Mouse (Mus musculus) liver, postnatal 0 days (tissue): Measurements from ENCODE around the gene Fgf11. TPM values are rescaled to one million over a fixed set of nuclear protein-coding genes. Genes with fewer than 3 reads are reported as not detected.
A peak's percentile ranks its signal among the peaks of the same experiment; 100 is the strongest.

Experiments used
- ATAC-seq: fragments of 200-750 bp; cut with Nextera tagmentation; 2 replicates; pipeline ENCODE4 v1.8.0; 2017; ENCODE audit warnings: mild to moderate bottlenecking, moderate library complexity
- DNase-seq: peaks from one replicate; pipeline ENCODE4 v3.0.0-alpha.2; 2016
- H3K27ac ChIP-seq: fragments of 300-500 bp; sonication (generic); 2 replicates; pipeline ENCODE4 v1.5.1; 2014; ENCODE audit warnings: antibody characterized with exemption, moderate library complexity, mild to moderate bottlenecking, low read depth
- H3K27me3 ChIP-seq: fragments of 300-500 bp; sonication (generic); 2 replicates; pipeline ENCODE4 v1.6.1; 2014; ENCODE audit warnings: low read length, control low read depth, mixed read lengths; ENCODE audit not compliant: insufficient read depth
- H3K36me3 ChIP-seq: fragments of 300-500 bp; sonication (generic); replicated peaks from 2 replicates; pipeline ENCODE4 v1.6.1; 2014; ENCODE audit warnings: mild to moderate bottlenecking, control low read depth, low read length, moderate library complexity, mixed read lengths; ENCODE audit not compliant: insufficient read depth
- H3K4me1 ChIP-seq: fragments of 300-500 bp; sonication (generic); 2 replicates; pipeline ENCODE4 v1.6.1; 2014; ENCODE audit warnings: antibody characterized with exemption, mild to moderate bottlenecking, control low read depth; ENCODE audit not compliant: insufficient read depth
- H3K4me2 ChIP-seq: fragments of 300-500 bp; sonication (generic); 2 replicates; pipeline ENCODE4 v1.6.1; 2014; ENCODE audit warnings: low read depth, mild to moderate bottlenecking, low read length, moderate library complexity, mixed read lengths
- H3K4me3 ChIP-seq: fragments of 300-500 bp; sonication (generic); 2 replicates; pipeline ENCODE4 v1.5.1; 2014; ENCODE audit warnings: low read depth, low read length
- H3K9ac ChIP-seq: fragments of 300-500 bp; sonication (generic); replicated peaks from 2 replicates; pipeline ENCODE4 v1.6.1; 2014; ENCODE audit warnings: mild to moderate bottlenecking, moderate library complexity
- H3K9me3 ChIP-seq: fragments of 300-500 bp; sonication (generic); 2 replicates; pipeline ENCODE4 v1.6.1; 2016; ENCODE audit warnings: mild to moderate bottlenecking, control low read depth, low read length, mixed read lengths
- CTCF ChIP-seq: sonication (generic); IDR thresholded peaks from 2 replicates; pipeline ENCODE4 v1.5.1; 2016; ENCODE audit warnings: antibody characterized with exemption, low read depth
- EP300 ChIP-seq: IDR thresholded peaks from 2 replicates; pipeline ENCODE4 v1.6.1; 2016; ENCODE audit warnings: antibody characterized with exemption, low read depth, mild to moderate bottlenecking
- WGBS: fragments of 180-500 bp; shearing (Covaris S2); extraction: QIAGEN DNeasy Blood & Tissue Kit; methylation state at CpG from one replicate; pipeline ENCODE4 v1.1.7; 2014; ENCODE audit not compliant: insufficient replicate concordance; 5-methylcytosine and 5-hydroxymethylcytosine counted together
- polyA plus RNA-seq: library from polyadenylated mRNA; unstranded; fragments of >200 nt; fragmentation: Nextera tagmentation; extraction: Ambion mirVana; gene quantifications from 2 replicates; pipeline ENCODE4 v1.2.1, GENCODE M21; 2015

Gene Fgf11
- polyA plus RNA-seq, 1 experiment from 2014 or later: 0.04 TPM

DNA sequence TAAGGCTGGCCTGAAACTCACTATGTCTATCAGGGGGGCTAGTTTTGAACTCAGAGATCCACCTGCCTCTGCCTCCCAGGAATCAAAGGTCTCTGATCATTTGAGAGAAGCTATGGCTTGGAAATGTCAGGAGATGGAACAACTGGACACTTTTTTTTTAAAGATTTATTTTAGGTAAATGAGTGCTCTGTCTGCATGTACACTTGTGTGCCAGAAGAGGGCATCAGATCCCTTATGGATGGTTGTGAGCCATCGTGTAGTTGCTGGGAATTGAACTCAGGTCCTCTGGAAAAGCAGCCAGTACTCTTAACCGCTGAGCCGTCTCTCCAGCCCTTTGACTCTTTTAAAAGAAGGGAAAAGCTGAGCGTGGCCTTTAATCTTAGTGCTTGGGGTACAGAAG is 4.7 kb upstream of the Fgf11 start:
- no peak overlapping the region for H3K4me2 ChIP-seq
- no peaks in the 10 kb centered on the region for H3K9me3 ChIP-seq
- H3K9ac ChIP-seq: no peak overlapping the region
- peaks cover 28% of the 10 kb centered on the region for H3K4me1 ChIP-seq
- H3K27me3 ChIP-seq: peaks cover 49% of the 10 kb centered on the region
- H3K27ac ChIP-seq: no peak overlapping the region
- ATAC-seq (no peak), DNase-seq (no peak)
- no peaks in the 10 kb centered on the region for H3K36me3 ChIP-seq
- no peak for TF ChIP-seq EP300
- TF ChIP-seq CTCF: peak; percentile 52
- WGBS: 76% methylated on average over 4 of the region's 4 CpGs
- no peak overlapping the region for H3K4me3 ChIP-seq

GRCm38 (mm10) chr11:69804972-69805909 is 3.6 kb upstream of the Fgf11 start, which contains the start of gene Tmem102:
Tmem102 (minus strand) TSS chr11:69805624.
- peak within 1 kb of the TSS; percentile 20; the same call in 1 of the 2 replicates for H3K4me3 ChIP-seq
- DNase-seq: peak; percentile 51
- peak within 1 kb of the TSS; percentile 8; the same call in 1 of the 2 replicates for H3K9ac ChIP-seq
- no peaks in the 10 kb centered on the region for H3K9me3 ChIP-seq
- TF ChIP-seq EP300 (no peak), CTCF (0 out of 2 replicates have a peak, but pooled peaks have one; percentile 8)
- H3K4me1 ChIP-seq: peaks cover 40% of the 10 kb centered on the region
- ATAC-seq: peak; percentile 40
- no peak within 1 kb of the TSS for H3K27ac ChIP-seq
- H3K27me3 ChIP-seq: peaks cover 61% of the 10 kb centered on the region
- peak within 1 kb of the TSS; percentile 87 for H3K4me2 ChIP-seq
- H3K36me3 ChIP-seq: no peaks in the 10 kb centered on the region
- 26% methylated on average over 29 of the region's 29 CpGs for WGBS

DNA sequence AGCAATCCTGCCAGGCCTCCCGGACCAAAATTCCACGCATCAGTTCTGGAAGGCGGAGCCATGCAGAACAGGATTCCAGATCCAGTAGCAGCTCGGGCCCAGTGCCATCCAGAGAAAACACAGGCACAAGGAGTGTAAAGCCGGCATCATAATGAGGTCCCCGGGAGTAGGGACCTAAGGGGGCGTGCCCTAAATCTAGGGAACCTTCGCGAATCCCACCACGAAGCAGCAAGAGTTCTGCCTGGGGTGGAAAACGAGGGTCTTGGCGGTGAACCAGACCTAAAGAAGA is 2.9 kb upstream of the Fgf11 start:
- Histone ChIP-seq H3K9ac (no peak overlapping the region), H3K4me1 (peaks cover 42% of the 10 kb centered on the region), H3K36me3 (no peaks in the 10 kb centered on the region), H3K27ac (no peak overlapping the region), H3K4me3 (0 out of 2 replicates have a peak overlapping the region, but pooled peaks have one; percentile 20), H3K4me2 (peak overlapping the region; percentile 87), H3K9me3 (no peaks in the 10 kb centered on the region), H3K27me3 (peaks cover 67% of the 10 kb centered on the region)
- TF ChIP-seq CTCF: no peak
- no peak for TF ChIP-seq EP300
- DNase-seq (no peak), ATAC-seq (no peak)
- WGBS: 21% methylated on average over 12 of the region's 12 CpGs

DNA sequence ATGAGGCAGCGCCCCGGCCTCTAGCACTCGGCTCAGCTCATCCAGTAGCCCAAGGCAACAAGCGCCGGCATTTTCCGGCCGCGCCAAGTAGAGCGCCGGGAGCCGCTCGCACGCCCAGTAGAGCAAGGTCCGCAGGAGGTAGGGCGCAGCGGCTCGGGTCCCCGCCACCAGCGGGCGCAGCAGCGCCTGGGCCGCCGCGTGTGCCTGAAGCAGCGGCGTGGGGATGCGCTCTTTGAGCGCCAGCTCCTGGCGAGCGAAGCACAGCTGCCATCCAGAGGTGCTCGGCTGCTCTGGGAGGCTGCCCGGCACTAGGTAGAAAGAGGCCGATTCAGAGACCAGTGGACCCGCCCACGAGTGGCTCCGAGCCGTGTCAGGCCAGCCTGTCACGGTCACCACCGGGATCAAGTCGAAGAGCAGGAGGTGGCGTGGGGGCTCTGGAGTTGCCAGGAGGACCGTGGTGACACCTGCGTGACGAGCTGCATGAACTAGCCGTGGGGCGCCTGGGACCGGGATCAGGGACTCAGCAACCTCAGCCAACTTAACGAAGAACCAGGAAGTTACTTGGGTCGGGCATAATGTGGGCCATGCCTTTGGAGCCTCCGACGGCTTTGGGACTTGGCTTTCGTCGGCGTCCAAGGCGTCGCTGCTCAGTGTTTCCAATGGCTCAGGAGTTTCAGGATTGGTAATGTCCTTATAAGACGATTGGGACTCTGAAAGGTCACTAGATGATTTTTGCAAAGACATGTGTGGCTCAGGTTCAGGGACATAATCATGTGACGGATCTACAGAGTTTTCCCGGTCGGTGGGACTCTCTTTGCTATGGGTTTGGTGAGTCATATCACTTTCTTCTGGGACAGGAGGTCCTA is 2.4 kb upstream of the Fgf11 start:
- ATAC-seq: peak; percentile 87
- peaks cover 42% of the 10 kb centered on the region for H3K4me1 ChIP-seq
- peak overlapping the region; percentile 59 for H3K9ac ChIP-seq
- no peaks in the 10 kb centered on the region for H3K9me3 ChIP-seq
- peak overlapping the region; percentile 48; the same call in 1 of the 2 replicates for H3K27ac ChIP-seq
- DNase-seq: peak; percentile 83
- peaks cover 73% of the 10 kb centered on the region for H3K27me3 ChIP-seq
- no peaks in the 10 kb centered on the region for H3K36me3 ChIP-seq
- WGBS: 4% methylated on average over 46 of the region's 60 CpGs
- H3K4me2 ChIP-seq: peak overlapping the region; percentile 87
- TF ChIP-seq EP300: no peak
- TF ChIP-seq CTCF: peak; percentile 84
- peak overlapping the region; percentile 54 for H3K4me3 ChIP-seq

- H3K4me2 ChIP-seq: peak overlapping the region; percentile 87
- ATAC-seq: peak; percentile 44
- TF ChIP-seq CTCF: no peak
- no peak for TF ChIP-seq EP300
- H3K27me3 ChIP-seq: peaks cover 74% of the 10 kb centered on the region
- H3K9me3 ChIP-seq: no peaks in the 10 kb centered on the region
- 3% methylated on average over 12 of the region's 12 CpGs for whole genome bisulfite sequencing
- peak overlapping the region; percentile 59 for H3K9ac ChIP-seq
- DNase-seq: no peak
- peak overlapping the region; percentile 54 for H3K4me3 ChIP-seq
- peaks cover 42% of the 10 kb centered on the region for H3K4me1 ChIP-seq
- H3K36me3 ChIP-seq: no peaks in the 10 kb centered on the region
- H3K27ac ChIP-seq: peak overlapping the region; percentile 48; the same call in 1 of the 2 replicates
Observed at GRCm38 (mm10) chr11:69803328-69803727, 1.7 kb upstream of the Fgf11 start.

GRCm38 (mm10) chr11:69802648-69803105 is 1.0 kb upstream of the Fgf11 start:
- Histone ChIP-seq H3K27ac (no peak overlapping the region), H3K4me2 (peak overlapping the region; percentile 87), H3K4me1 (peaks cover 42% of the 10 kb centered on the region), H3K9me3 (no peaks in the 10 kb centered on the region), H3K9ac (no peak overlapping the region; the same call in 1 of the 2 replicates), H3K4me3 (peak overlapping the region; percentile 54), H3K27me3 (peaks cover 74% of the 10 kb centered on the region), H3K36me3 (no peaks in the 10 kb centered on the region)
- TF ChIP-seq EP300: no peak
- TF ChIP-seq CTCF: no peak
- no peak; the same call in 1 of the 2 replicates for ATAC-seq
- DNase-seq: peak; percentile 78
- WGBS: under 1% methylated on average over 31 of the region's 33 CpGs
